Mouse (Mus musculus): ENCODE data around the gene Sufu.

DNA sequence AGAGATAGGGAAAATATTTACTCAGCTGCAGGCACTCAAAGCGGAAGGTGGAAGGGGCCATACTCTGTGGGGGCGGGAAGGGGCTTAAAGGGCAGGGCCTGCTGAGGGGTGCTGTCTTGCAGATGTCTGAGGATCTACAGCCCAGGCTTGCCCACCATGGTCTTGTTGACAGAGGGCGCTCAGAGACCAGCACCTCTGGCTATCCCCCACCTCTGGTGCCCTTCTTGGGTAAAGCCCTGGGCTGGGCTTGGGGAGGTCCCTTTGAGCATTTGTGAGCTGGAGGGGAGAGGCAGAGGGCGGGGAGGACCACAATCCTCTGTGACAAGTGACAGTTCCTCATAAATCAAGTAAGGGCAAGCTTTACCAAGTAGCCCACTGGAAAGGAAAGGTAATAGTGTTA is 136.4 kb downstream of the Sufu start:
- TF ChIP-seq CTCF (IDR thresholded peaks at IDR 0.05) (no peak), EP300 (IDR thresholded peaks at IDR 0.05) (no peak)
